Mouse (Mus musculus) kidney, embryonic 14.5 days (tissue): ENCODE measurements around the gene Carns1. TPM values are rescaled to one million over a fixed set of nuclear protein-coding genes. Genes with fewer than 3 reads are reported as not detected.
A peak's percentile ranks its signal among the peaks of the same experiment; 100 is the strongest.
"Not testable (repeated sequence)": the region's sequence is repeated elsewhere in the genome, so short reads cannot be mapped to it uniquely, and the experiment has no call there.

ENCODE experiments used
- ATAC-seq: fragments of 200-750 bp; cut with Nextera tagmentation; 2 replicates; pipeline ENCODE4 v1.8.0; 2017; ENCODE audit warnings: moderate number of reproducible peaks, mild to moderate bottlenecking, moderate TSS enrichment, moderate library complexity; ENCODE audit not compliant: low FRiP score, low TSS enrichment
- H3K27ac ChIP-seq: fragments of 300-500 bp; sonication (generic); 2 replicates; pipeline ENCODE4 v1.5.1; 2014; ENCODE audit warnings: low read depth, mild to moderate bottlenecking, low read length, moderate library complexity, mixed read lengths
- H3K27me3 ChIP-seq: fragments of 300-500 bp; sonication (generic); 2 replicates; pipeline ENCODE4 v1.6.1; 2014; ENCODE audit warnings: mild to moderate bottlenecking, low read length; ENCODE audit not compliant: control insufficient read depth, insufficient read depth
- H3K36me3 ChIP-seq: fragments of 300-500 bp; sonication (generic); 2 replicates; pipeline ENCODE4 v1.6.1; 2014; ENCODE audit warnings: low read length, mixed read lengths; ENCODE audit not compliant: control insufficient read depth, insufficient read depth
- H3K4me1 ChIP-seq: fragments of 300-500 bp; sonication (generic); 2 replicates; pipeline ENCODE4 v1.6.1; 2014; ENCODE audit warnings: low read length, mixed read lengths; ENCODE audit not compliant: control insufficient read depth, insufficient read depth
- H3K4me2 ChIP-seq: fragments of 300-500 bp; sonication (generic); replicated peaks from 2 replicates; pipeline ENCODE4 v1.6.1; 2014; ENCODE audit warnings: low read depth, mild to moderate bottlenecking, low read length
- H3K4me3 ChIP-seq: fragments of 300-500 bp; sonication (generic); 2 replicates; pipeline ENCODE4 v1.5.1; 2014; ENCODE audit warnings: mild to moderate bottlenecking, low read length
- H3K9ac ChIP-seq: fragments of 300-500 bp; sonication (generic); 2 replicates; pipeline ENCODE4 v1.6.1; 2014; ENCODE audit warnings: low read depth, mild to moderate bottlenecking, low read length, moderate library complexity
- H3K9me3 ChIP-seq: fragments of 300-500 bp; sonication (generic); 2 replicates; pipeline ENCODE4 v1.6.1; 2016; ENCODE audit warnings: low read length; ENCODE audit not compliant: control insufficient read depth
- whole genome bisulfite sequencing: fragments of 180-500 bp; shearing (Covaris S2); extraction: QIAGEN DNeasy Blood & Tissue Kit; methylation state at CpG from one replicate; pipeline ENCODE4 v1.1.7; 2014; 5-methylcytosine and 5-hydroxymethylcytosine counted together
- polyA plus RNA-seq: library from polyadenylated mRNA; unstranded; fragments of >200 nt; fragmentation: Nextera tagmentation; extraction: Ambion mirVana; gene quantifications from 2 replicates; pipeline ENCODE4 v1.2.1, GENCODE M21; 2014

Gene Carns1
- polyA plus RNA-seq, 1 experiment from 2014 or later, result 1.7 TPM

DNA sequence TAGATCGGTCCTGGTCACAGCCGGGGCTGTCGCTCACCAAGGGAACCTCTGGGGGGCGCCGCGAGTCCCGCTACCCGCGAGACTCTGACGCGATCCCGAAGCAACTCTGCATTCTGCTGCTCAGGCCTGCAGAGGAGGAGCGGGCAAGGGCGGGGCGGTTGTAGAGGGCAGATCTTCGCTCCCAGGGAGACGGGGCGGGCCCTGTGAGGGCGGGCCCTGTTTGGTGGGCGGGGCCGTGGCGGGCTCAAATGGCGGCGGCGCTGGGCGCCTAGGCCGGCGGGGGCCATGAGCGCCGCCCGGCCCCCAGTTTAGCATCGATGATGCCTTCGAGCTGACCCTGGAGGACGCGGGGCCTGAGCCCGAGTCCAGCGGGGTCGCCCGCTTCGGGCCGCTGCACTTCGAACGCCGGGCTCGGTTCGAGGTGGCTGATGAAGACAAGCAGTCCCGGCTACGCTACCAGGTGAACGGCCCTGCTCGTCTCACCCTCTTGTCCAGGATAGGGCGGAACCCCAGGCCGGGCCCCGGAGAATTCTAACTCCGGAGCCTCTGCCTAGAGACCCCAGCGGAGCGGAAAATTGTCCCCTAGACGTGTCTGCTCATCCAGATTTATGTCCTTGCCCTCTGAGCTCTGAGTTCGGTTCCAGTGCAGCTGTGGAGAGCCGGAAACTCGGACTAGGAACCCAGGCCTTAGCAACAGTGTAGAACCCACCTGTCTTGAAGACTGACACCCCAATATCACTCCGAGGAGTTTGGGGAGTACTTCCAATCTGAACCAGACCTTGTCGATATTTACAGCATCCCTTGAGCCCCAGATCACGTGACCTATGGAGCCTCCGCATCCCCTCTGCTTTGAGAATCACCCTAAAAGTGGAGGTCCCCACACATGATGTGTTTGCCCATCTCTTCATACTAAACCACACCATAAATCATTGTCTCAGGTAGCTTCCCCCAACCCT, 49.3 kb downstream of the Carns1 start, which contains the start of gene Aip:
Aip (minus strand) TSS at position 118 of the 956 bp plus-strand sequence.
- Histone ChIP-seq H3K4me2 (peak within 1 kb of the TSS; percentile 81), H3K9ac (peak within 1 kb of the TSS; percentile 87), H3K27ac (peak within 1 kb of the TSS; percentile 47; the same call in 1 of the 2 replicates), H3K36me3 (peaks cover 26% of the 10 kb centered on the region), H3K4me1 (peaks cover 8% of the 10 kb centered on the region; the same call in 1 of the 2 replicates), H3K9me3 (no peaks in the 10 kb centered on the region), H3K27me3 (no peaks in the 10 kb centered on the region), H3K4me3 (peak within 1 kb of the TSS; percentile 88)
- peak; percentile 96 for ATAC-seq
- 2% methylated on average over 63 of the region's 64 CpGs for WGBS

DNA sequence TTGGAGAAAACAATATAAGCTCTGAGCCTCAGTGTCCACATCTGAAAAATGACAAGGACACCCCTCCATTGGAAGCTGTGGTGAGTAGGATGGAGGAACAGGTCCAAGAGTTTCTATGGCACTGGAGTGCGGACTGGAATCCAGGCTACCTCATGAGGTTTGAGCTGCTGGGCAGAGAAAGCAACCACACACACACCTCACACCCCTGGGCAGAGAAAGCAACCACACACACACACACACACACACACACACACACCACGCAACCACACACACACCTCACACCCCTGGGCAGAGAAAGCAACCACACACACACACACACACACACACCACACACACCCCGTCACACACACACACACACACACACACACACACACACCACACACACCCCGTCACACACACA, 50.0 kb downstream of the Carns1 start:
- not testable (repeated sequence) for H3K27ac ChIP-seq
- H3K9ac ChIP-seq, result peak overlapping the region; percentile 45
- 18% methylated on average over 4 of the region's 4 CpGs for WGBS

DNA sequence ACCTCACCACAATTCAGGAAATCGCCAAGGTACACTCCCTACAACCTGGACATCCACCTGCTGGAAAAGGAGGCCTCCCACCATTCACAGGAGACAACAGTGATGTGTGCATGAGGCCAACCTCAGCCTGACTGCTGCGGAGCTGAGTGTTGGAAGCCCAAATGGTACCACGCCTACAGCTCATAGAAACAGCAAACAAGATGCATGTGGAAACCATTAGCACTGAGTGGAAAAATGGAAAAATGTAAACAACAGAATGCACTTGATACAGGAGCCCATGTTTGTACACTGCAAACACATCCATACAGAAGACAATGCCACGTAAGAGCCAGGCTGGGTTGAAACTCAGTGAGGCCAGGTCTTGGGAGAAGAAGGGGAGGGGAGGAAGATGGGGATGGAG, 50.8 kb downstream of the Carns1 start:
- Histone ChIP-seq H3K27ac (no peak overlapping the region), H3K4me2 (no peak overlapping the region), H3K9me3 (no peaks in the 10 kb centered on the region), H3K4me1 (peaks cover 8% of the 10 kb centered on the region; the same call in 1 of the 2 replicates), H3K4me3 (no peak overlapping the region), H3K36me3 (peaks cover 14% of the 10 kb centered on the region), H3K9ac (no peak overlapping the region), H3K27me3 (no peaks in the 10 kb centered on the region)
- no peak for ATAC-seq
- 69% methylated on average over 4 of the region's 4 CpGs for WGBS

More for the DNA sequence above, 50.0 kb downstream of the Carns1 start:
- H3K4me2 ChIP-seq, result peak overlapping the region; percentile 42
- peak overlapping the region; percentile 88 for H3K4me3 ChIP-seq
- not testable (repeated sequence) for H3K27me3 ChIP-seq, H3K9me3 ChIP-seq, H3K4me1 ChIP-seq
- peak; percentile 39 for ATAC-seq
- H3K36me3 ChIP-seq, result peaks cover 23% of the 10 kb centered on the region

DNA sequence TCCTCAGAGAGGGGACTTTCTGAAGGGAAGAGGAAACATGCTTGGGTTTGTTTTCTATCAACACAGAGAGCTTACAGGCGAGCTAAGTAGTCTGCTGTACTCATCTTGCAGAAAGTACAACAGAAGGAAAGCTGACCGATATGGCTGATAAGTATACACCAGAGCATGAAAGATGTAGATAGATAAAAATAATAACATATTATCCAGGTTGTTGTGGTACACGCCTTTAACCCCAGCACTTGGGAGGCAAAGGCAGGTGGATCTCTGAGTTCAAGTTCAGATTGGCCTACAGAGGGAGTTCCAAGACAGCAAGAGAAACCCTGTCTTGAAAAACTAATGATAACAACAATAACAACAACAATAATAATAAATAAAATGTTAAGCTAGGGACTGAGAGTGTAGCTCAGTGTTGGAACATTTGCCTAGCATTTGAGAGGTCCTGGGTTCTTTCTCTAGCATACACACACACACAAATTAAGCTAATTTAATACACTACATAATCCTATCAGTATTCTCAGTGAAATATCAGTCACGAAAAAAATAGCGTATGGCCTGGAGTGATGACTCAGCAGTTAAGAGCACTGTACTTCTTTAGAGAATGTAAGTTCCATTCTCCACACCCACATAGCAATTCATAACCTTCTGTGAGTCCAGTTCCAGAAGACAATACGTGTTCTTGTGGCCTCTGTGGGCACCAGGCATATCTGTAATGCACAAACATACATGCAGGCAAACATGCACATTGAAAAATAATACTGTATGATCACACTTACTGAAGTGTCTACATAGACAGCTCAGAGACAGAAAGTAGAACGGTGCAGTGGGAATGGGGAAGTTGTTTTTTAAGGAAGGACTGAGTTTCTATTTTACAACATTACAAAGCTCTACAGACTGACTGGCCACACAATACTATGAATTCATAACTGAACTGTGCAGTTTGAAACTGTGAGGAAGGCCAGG, 52.6 kb downstream of the Carns1 start:
- no peaks in the 10 kb centered on the region for H3K27me3 ChIP-seq
- peaks cover 8% of the 10 kb centered on the region; the same call in 1 of the 2 replicates for H3K4me1 ChIP-seq
- no peak overlapping the region for H3K27ac ChIP-seq
- no peaks in the 10 kb centered on the region for H3K9me3 ChIP-seq
- 83% methylated on average over 7 of the region's 7 CpGs for WGBS
- ATAC-seq, result no peak
- no peak overlapping the region for H3K4me3 ChIP-seq
- peaks cover 13% of the 10 kb centered on the region; the same call in 1 of the 2 replicates for H3K36me3 ChIP-seq
- no peak overlapping the region for H3K9ac ChIP-seq
- no peak overlapping the region for H3K4me2 ChIP-seq

DNA sequence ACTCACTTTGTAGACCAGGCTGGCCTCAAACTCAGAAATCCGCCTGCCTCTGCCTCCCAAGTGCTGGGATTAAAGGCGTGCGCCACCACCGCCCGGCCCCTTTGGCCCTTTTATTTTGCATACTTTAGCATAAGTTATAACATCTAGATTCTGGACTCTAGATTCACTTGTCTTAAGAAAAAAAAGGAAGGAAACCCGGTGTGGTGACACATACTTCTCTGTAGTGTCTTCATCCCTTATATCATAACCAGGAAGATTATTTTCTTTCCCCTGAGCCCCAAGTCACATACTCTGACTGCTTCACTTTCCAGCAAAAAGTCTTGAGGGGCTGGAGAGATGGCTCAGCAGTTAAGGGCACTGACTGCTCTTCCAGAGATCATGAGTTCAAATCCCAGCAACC, 53.4 kb downstream of the Carns1 start:
- not testable (repeated sequence) for H3K4me3 ChIP-seq, H3K9ac ChIP-seq, H3K27ac ChIP-seq

DNA sequence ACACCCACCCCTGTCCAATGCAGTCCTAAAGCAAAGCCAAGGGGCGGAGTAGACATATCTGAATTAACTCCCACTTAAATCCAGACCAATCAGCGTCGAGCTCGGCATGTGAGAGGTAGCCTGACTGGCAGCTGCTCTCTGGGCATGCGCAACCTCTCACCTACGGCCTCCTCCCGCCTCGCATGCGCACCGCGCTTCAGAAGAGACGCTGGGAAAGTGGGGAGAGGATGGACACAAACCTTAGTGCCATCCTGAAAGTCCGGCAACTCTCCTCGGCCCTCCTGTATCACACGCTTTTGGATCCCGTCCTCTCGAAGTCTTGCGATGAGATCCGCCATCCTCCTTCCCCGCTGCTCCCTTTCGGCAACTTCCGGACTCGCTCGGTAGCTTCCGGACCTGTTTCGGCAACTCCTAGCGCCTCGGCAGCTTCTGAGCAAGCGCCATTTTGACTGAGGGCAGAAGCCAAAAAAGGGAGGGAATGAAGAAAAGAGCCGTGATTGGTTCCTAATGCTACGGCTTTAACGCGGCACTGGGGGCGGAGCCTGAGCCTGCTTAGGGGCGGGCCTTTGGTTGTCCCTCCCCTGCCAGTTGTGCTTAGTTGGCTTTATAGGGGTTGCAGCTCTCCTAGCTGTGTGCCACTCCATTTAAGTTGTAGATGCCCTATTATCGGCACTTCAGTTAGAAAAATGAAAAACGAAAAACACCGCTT, 54.0 kb downstream of the Carns1 start:
- peak; percentile 65 for ATAC-seq
- no peaks in the 10 kb centered on the region; the same call in 1 of the 2 replicates for H3K4me1 ChIP-seq
- 3% methylated on average over 38 of the region's 38 CpGs for WGBS
- peak overlapping the region; percentile 64; the same call in 1 of the 2 replicates for H3K27ac ChIP-seq
- H3K36me3 ChIP-seq, result peaks cover 20% of the 10 kb centered on the region
- H3K9me3 ChIP-seq, result no peaks in the 10 kb centered on the region
- H3K4me3 ChIP-seq, result peak overlapping the region; percentile 46
- H3K9ac ChIP-seq, result peak overlapping the region; percentile 57
- H3K27me3 ChIP-seq, result no peaks in the 10 kb centered on the region
- H3K4me2 ChIP-seq, result peak overlapping the region; percentile 52

More for the DNA sequence above, 53.4 kb downstream of the Carns1 start:
- H3K4me2 ChIP-seq, result peak overlapping the region; percentile 5; the same call in 1 of the 2 replicates
- H3K9me3 ChIP-seq, H3K27me3 ChIP-seq, ATAC-seq, H3K4me1 ChIP-seq: not testable (repeated sequence)
- peaks cover 17% of the 10 kb centered on the region; the same call in 1 of the 2 replicates for H3K36me3 ChIP-seq
- WGBS, result 58% methylated on average over 6 of the region's 6 CpGs

DNA sequence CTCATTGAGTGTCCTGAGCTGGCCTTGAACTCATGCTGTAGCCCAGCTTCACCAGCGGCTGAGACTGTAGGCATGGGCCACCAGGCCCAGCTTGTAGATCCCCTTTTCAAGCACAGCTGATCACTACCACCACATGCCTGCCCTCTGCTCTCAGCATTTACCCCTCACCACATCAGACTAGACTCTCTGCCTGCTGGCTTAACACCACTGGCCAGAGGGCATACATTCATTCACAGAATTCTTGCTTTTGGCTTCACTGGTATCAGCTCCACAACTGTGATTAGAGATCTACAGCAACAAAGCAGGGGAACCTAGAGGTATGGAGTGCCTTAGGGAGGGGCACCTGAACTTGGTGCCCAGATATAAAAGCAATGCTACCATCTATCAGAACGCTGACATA, 54.8 kb downstream of the Carns1 start:
- Histone ChIP-seq H3K4me2 (peak overlapping the region; percentile 52), H3K4me3 (peak overlapping the region; percentile 46; the same call in 1 of the 2 replicates), H3K9me3 (no peaks in the 10 kb centered on the region), H3K27ac (no peak overlapping the region), H3K4me1 (no peaks in the 10 kb centered on the region; the same call in 1 of the 2 replicates), H3K27me3 (no peaks in the 10 kb centered on the region), H3K36me3 (peaks cover 27% of the 10 kb centered on the region), H3K9ac (no peak overlapping the region)
- WGBS, result 93% methylated on average over 2 of the region's 2 CpGs
- no peak for ATAC-seq
